Mouse (Mus musculus) stomach, postnatal 0 days (tissue): ENCODE results near the gene Cnot10. TPM values are rescaled to one million over a fixed set of nuclear protein-coding genes. Genes with fewer than 3 reads are reported as not detected.
A peak's percentile ranks its signal among the peaks of the same experiment; 100 is the strongest.

Experiments used
- ATAC-seq: fragments of 200-750 bp; cut with Nextera tagmentation; 2 replicates; pipeline ENCODE4 v1.8.0; 2017; ENCODE audit not compliant: low FRiP score, low TSS enrichment
- DNase-seq: peaks from one replicate; pipeline ENCODE4 v3.0.0-alpha.2; 2016; ENCODE audit warnings: low spot score
- H3K27ac ChIP-seq: fragments of 300-500 bp; sonication (generic); replicated peaks from 2 replicates; pipeline ENCODE4 v1.5.1; 2014; ENCODE audit warnings: mild to moderate bottlenecking, control low read depth
- H3K27me3 ChIP-seq: fragments of 300-500 bp; sonication (generic); 2 replicates; pipeline ENCODE4 v1.6.1; 2014; ENCODE audit warnings: low read length; ENCODE audit not compliant: control insufficient read depth, insufficient read depth
- H3K36me3 ChIP-seq: fragments of 300-500 bp; sonication (generic); 2 replicates; pipeline ENCODE4 v1.6.1; 2014; ENCODE audit warnings: low read length, mixed read lengths; ENCODE audit not compliant: control insufficient read depth, insufficient read depth
- H3K4me1 ChIP-seq: fragments of 300-500 bp; sonication (generic); replicated peaks from 2 replicates; pipeline ENCODE4 v1.6.1; 2014; ENCODE audit warnings: antibody characterized with exemption; ENCODE audit not compliant: control insufficient read depth, insufficient read depth
- H3K4me2 ChIP-seq: fragments of 300-500 bp; sonication (generic); replicated peaks from 2 replicates; pipeline ENCODE4 v1.6.1; 2014; ENCODE audit warnings: low read depth, mild to moderate bottlenecking, control low read depth, moderate library complexity
- H3K4me3 ChIP-seq: fragments of 300-500 bp; sonication (generic); 2 replicates; pipeline ENCODE4 v1.5.1; 2014; ENCODE audit warnings: low read depth, low read length, control low read depth
- H3K9ac ChIP-seq: fragments of 300-500 bp; sonication (generic); 2 replicates; pipeline ENCODE4 v1.6.1; 2014; ENCODE audit warnings: mild to moderate bottlenecking, low read length, control low read depth, mixed read lengths
- H3K9me3 ChIP-seq: fragments of 300-500 bp; sonication (generic); 2 replicates; pipeline ENCODE4 v1.6.1; 2016; ENCODE audit warnings: low read length; ENCODE audit not compliant: control insufficient read depth
- CTCF ChIP-seq: IDR thresholded peaks from 2 replicates; pipeline ENCODE4 v1.5.1; 2016; ENCODE audit warnings: antibody characterized with exemption, low read depth, mild to moderate bottlenecking, moderate library complexity
- EP300 ChIP-seq: optimal IDR thresholded peaks from 2 replicates; pipeline ENCODE3; 2016; ENCODE audit warnings: antibody characterized with exemption
- WGBS: fragments of 180-500 bp; shearing (Covaris S2); extraction: QIAGEN DNeasy Blood & Tissue Kit; methylation state at CpG from one replicate; pipeline ENCODE4 v1.1.7; 2014; 5-methylcytosine and 5-hydroxymethylcytosine counted together
- polyA plus RNA-seq: library from polyadenylated mRNA; unstranded; fragments of >200 nt; fragmentation: Nextera tagmentation; extraction: Ambion mirVana; gene quantifications from 2 replicates; pipeline ENCODE4 v1.2.1, GENCODE M21; 2015

Gene Cnot10
- polyA plus RNA-seq, 1 experiment from 2014 or later: 24.4 TPM

GRCm38 (mm10) chr9:114636150-114636549 is 3.8 kb downstream of the Cnot10 start:
- no peak overlapping the region for H3K9ac ChIP-seq
- 90% methylated on average over 4 of the region's 4 CpGs for WGBS
- DNase-seq (no peak), ATAC-seq (no peak)
- H3K4me2 ChIP-seq: no peak overlapping the region
- no peaks in the 10 kb centered on the region for H3K27me3 ChIP-seq
- H3K27ac ChIP-seq: no peak overlapping the region
- TF ChIP-seq CTCF (no peak), EP300 (no peak)
- H3K4me1 ChIP-seq: no peaks in the 10 kb centered on the region
- no peaks in the 10 kb centered on the region; the same call in 1 of the 2 replicates for H3K36me3 ChIP-seq
- no peak overlapping the region for H3K4me3 ChIP-seq
- no peaks in the 10 kb centered on the region for H3K9me3 ChIP-seq

GRCm38 (mm10) chr9:114632331-114632730 is 7.7 kb downstream of the Cnot10 start:
- ATAC-seq (no peak), DNase-seq (no peak)
- H3K4me2 ChIP-seq: no peak overlapping the region

GRCm38 (mm10) chr9:114626726-114627125 is 13.3 kb downstream of the Cnot10 start:
- no peak for DNase-seq
- Histone ChIP-seq H3K27ac (no peak overlapping the region), H3K9ac (no peak overlapping the region), H3K4me1 (no peaks in the 10 kb centered on the region), H3K9me3 (no peaks in the 10 kb centered on the region), H3K4me2 (no peak overlapping the region), H3K27me3 (no peaks in the 10 kb centered on the region), H3K36me3 (peaks cover 24% of the 10 kb centered on the region), H3K4me3 (no peak overlapping the region)
- TF ChIP-seq EP300: no peak
- no peak for TF ChIP-seq CTCF
- WGBS: 62% methylated on average over 4 of the region's 4 CpGs
- ATAC-seq: no peak

More at GRCm38 (mm10) chr9:114632331-114632730, 7.7 kb downstream of the Cnot10 start:
- Histone ChIP-seq H3K9ac (no peak overlapping the region), H3K4me1 (no peaks in the 10 kb centered on the region), H3K4me3 (no peak overlapping the region), H3K27me3 (no peaks in the 10 kb centered on the region), H3K9me3 (no peaks in the 10 kb centered on the region), H3K36me3 (peaks cover 17% of the 10 kb centered on the region), H3K27ac (peak overlapping the region; percentile 37; the same call in 1 of the 2 replicates)
- TF ChIP-seq EP300 (no peak), CTCF (no peak)
- 49% methylated on average over 4 of the region's 4 CpGs for WGBS

GRCm38 (mm10) chr9:114624178-114624577 is 15.8 kb downstream of the Cnot10 start:
- Histone ChIP-seq H3K9me3 (no peaks in the 10 kb centered on the region), H3K4me2 (no peak overlapping the region), H3K36me3 (peaks cover 29% of the 10 kb centered on the region), H3K27ac (no peak overlapping the region), H3K4me3 (no peak overlapping the region), H3K4me1 (no peaks in the 10 kb centered on the region), H3K27me3 (no peaks in the 10 kb centered on the region), H3K9ac (no peak overlapping the region)
- ATAC-seq (no peak), DNase-seq (no peak)
- WGBS: 91% methylated on average over 6 of the region's 6 CpGs
- TF ChIP-seq EP300 (no peak), CTCF (no peak)

GRCm38 (mm10) chr9:114621149-114621548 is 18.8 kb downstream of the Cnot10 start:
- peaks cover 19% of the 10 kb centered on the region for H3K36me3 ChIP-seq
- H3K27me3 ChIP-seq: no peaks in the 10 kb centered on the region
- TF ChIP-seq CTCF (no peak), EP300 (no peak)
- DNase-seq (no peak), ATAC-seq (no peak)
- H3K9me3 ChIP-seq: no peaks in the 10 kb centered on the region
- no peak overlapping the region for H3K4me2 ChIP-seq
- no peak overlapping the region for H3K27ac ChIP-seq
- H3K4me3 ChIP-seq: no peak overlapping the region
- no peaks in the 10 kb centered on the region for H3K4me1 ChIP-seq
- 85% methylated on average over 5 of the region's 5 CpGs for WGBS
- no peak overlapping the region for H3K9ac ChIP-seq

GRCm38 (mm10) chr9:114614176-114614953 is 25.6 kb downstream of the Cnot10 start:
- no peaks in the 10 kb centered on the region for H3K27me3 ChIP-seq
- WGBS: 81% methylated on average over 9 of the region's 9 CpGs
- DNase-seq: no peak
- H3K9ac ChIP-seq: no peak overlapping the region
- H3K4me1 ChIP-seq: no peaks in the 10 kb centered on the region
- peaks cover 24% of the 10 kb centered on the region; the same call in 1 of the 2 replicates for H3K36me3 ChIP-seq
- no peak overlapping the region for H3K4me3 ChIP-seq
- TF ChIP-seq EP300 (no peak), CTCF (peak; percentile 52)
- ATAC-seq: no peak
- H3K4me2 ChIP-seq: no peak overlapping the region
- H3K27ac ChIP-seq: no peak overlapping the region
- no peaks in the 10 kb centered on the region for H3K9me3 ChIP-seq
